Mouse (Mus musculus) lung, postnatal 0 days (tissue): ENCODE data around the gene Keap1.

Source experiments
- CTCF ChIP-seq: IDR thresholded peaks from 2 replicates; pipeline ENCODE4 v1.5.1; 2016; ENCODE audit warnings: antibody characterized with exemption, mild to moderate bottlenecking
- EP300 ChIP-seq: IDR thresholded peaks from 2 replicates; pipeline ENCODE4 v1.6.1; 2016; ENCODE audit warnings: antibody characterized with exemption, mild to moderate bottlenecking, control low read depth

DNA sequence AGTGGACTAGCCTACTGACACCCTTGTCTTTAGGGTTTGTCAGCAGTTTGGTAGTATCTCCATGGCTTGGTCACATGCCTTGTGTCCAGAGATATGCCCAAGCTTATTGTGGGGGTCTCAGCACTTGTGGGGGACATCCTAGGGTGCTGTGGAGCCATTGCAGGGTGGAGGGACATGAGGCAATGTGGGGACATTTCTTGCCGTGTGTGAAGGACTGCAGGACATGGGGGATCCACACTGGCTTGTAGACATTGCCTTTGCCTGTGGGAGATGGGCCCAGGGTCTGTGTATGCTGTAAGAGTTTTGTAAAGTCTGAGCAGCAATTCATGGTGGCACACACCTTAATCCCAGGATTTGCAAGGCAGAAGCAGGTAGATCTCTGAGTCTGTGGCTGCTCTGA, 58.3 kb downstream of the Keap1 start:
- no peak for TF ChIP-seq EP300
- no peak for TF ChIP-seq CTCF
